Mouse (Mus musculus) embryonic stem cell, embryonic (primary cell): ENCODE measurements around the gene Zbtb20.

Source experiments
- CTCF ChIA-PET, 4 experiments: fragments of 300-600 bp in 2 of 4; fragments of 350-600 bp in 2 of 4; sonication (Branson Sonifier 250); formaldehyde crosslinking; loops; one replicate each; lab custom pipeline; 2022; ENCODE audit warnings: inconsistent platforms in 2 of 4; lab: Charles Lee
- POLR2A ChIA-PET, 4 experiments: fragments of 300-600 bp in 2 of 4; fragments of 350-600 bp in 2 of 4; sonication (Branson Sonifier 250); formaldehyde crosslinking; loops; one replicate each; lab custom pipeline; 2022; ENCODE audit warnings: antibody characterized with exemption in 4 of 4, inconsistent platforms in 1 of 4; lab: Charles Lee

Gene Zbtb20

GRCm38 (mm10) chr16:43574006-43574764, 698.5 kb downstream of the Zbtb20 start:
- ChIA-PET CTCF (interaction anchor here (0.6 to 2.0 kb wide), 8 partner anchors 34 to 872 kb away, joined by 3 to 19 read pairs (median 6); no protein-coding TSS in a partner anchor), POLR2A (interaction anchor here in 3 of 4 experiments (0.6 to 1.1 kb wide), 6 partner anchors 9 to 699 kb away, joined by 3 to 4 read pairs (median 3); partner anchors contain the start of gene Zbtb20 (in 1 of the 3))

GRCm38 (mm10) chr16:43575066-43575465, 699.4 kb downstream of the Zbtb20 start:
- ChIA-PET POLR2A (interaction anchor here in 2 of 4 experiments (0.7 to 1.1 kb wide), 4 partner anchors 10 to 700 kb away, joined by 3 to 4 read pairs (median 3); partner anchors contain the start of gene Zbtb20 (in 1 of the 2)), CTCF (interaction anchor here in 2 of 4 experiments (0.9 to 2.0 kb wide), 4 partner anchors 35 to 178 kb away, joined by 3 to 19 read pairs (median 6); no protein-coding TSS in a partner anchor)

DNA sequence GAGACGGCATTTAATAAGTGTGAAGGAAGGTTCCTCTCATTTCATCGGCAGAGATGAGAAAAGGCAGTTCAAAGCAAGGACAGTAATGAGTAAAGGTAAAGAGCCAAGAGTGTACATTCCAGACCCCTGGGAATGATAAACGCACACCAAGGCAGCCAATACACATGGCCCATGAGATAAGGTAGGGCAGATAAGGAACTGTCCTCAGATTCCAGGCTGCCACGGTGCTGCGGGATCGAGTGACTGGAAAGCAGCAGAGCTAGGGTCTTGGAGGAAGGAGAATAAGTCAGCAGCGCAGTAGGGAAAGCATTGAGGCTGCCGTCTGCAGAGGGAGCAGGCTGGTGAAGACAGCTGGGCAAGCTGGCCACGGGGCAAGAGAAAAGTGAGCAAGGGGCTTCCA, 699.8 kb downstream of the Zbtb20 start:
- POLR2A ChIA-PET, result interaction anchor here in 1 of 4 experiments (0.9 kb wide), 1 partner anchor 11 kb away, joined by 3 read pairs; no protein-coding TSS in a partner anchor
- CTCF ChIA-PET, result interaction anchor here in 2 of 4 experiments (0.9 to 2.0 kb wide), 3 partner anchors 35 to 178 kb away, joined by 3 to 19 read pairs (median 4); no protein-coding TSS in a partner anchor

DNA sequence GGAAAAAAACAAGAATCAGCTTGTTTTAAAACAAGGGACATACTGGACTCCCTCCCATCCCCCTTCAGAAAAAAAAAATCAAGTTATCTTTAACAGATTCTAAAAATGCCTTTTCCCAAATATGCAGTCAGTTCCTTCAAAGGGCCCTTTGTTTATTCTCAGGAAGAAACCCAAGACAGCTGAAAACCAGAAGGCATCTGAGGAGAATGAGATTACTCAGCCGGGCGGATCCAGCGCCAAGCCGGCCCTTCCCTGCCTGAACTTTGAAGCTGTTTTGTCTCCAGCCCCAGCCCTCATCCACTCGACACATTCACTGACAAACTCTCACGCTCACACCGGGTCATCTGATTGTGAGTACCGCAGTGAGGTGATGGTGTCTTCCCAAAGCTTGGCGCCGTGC, 701.7 kb downstream of the Zbtb20 start:
- CTCF ChIA-PET, result interaction anchor here in 2 of 4 experiments (0.8 to 0.9 kb wide), 3 partner anchors 15 to 1412 kb away, joined by 3 to 4 read pairs (median 3); partner anchors contain the start of gene Ccdc191 (in 1 of the 2)
- POLR2A ChIA-PET, result interaction anchor here in 2 of 4 experiments (0.5 to 1.4 kb wide), 5 partner anchors 19 to 1272 kb away, joined by 3 to 5 read pairs (median 3); no protein-coding TSS in a partner anchor

DNA sequence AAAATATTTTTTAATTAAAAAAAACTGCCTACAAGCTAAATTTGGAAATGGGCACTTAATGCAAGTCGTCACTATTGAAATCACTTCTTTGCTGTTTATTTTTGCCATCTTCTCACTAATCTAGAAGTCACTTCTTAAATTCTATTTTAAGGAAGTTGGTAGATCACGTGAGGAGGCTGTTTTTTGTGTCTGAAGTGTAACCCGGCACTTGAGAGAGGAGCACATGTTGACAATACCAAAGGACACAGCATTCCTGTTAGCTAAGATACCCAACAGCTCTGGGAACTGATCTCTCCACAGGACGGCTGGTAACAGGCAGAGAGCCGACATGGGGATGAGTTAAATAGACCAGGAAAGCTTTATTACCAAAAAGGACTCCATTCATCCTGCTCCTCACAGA, 702.7 kb downstream of the Zbtb20 start:
- POLR2A ChIA-PET, result interaction anchor here in 1 of 4 experiments (0.7 to 1.4 kb wide), 2 partner anchors 32 to 1273 kb away, joined by 3 read pairs; no protein-coding TSS in a partner anchor

GRCm38 (mm10) chr16:43579111-43579510, 703.4 kb downstream of the Zbtb20 start:
- ChIA-PET POLR2A (interaction anchor here in 1 of 4 experiments (1.0 kb wide), 1 partner anchor 10 kb away, joined by 3 read pairs; no protein-coding TSS in a partner anchor), CTCF (no interaction called here)

More for the DNA sequence above, 702.7 kb downstream of the Zbtb20 start:
- CTCF ChIA-PET, result no interaction called here

- ChIA-PET POLR2A (interaction anchor here in 1 of 4 experiments (1.0 kb wide), 1 partner anchor 9 kb away, joined by 3 read pairs; no protein-coding TSS in a partner anchor), CTCF (interaction anchor here in 1 of 4 experiments (0.5 kb wide), 1 partner anchor 110 kb away, joined by 3 read pairs; no protein-coding TSS in a partner anchor)
Observed at GRCm38 (mm10) chr16:43580321-43580822, 704.7 kb downstream of the Zbtb20 start.

DNA sequence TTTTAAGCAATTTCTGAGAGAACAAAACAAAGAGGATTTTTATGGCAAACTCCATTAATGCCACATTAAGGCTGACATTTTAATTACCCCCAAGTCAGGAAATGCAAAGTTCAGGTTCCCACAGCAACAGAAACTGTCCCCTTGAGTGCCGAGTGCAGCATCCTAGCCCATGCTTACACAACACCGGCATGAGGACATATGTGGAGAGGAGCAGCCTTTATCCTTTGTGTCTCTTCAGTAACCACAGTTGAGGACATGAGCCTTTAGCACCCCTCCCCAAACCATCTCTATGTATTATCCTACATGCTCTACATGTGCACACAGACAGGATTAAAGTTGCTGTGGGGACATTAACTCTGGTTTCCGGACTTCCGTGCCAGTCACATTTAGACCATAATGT, 705.9 kb downstream of the Zbtb20 start:
- POLR2A ChIA-PET, result interaction anchor here in 1 of 4 experiments (0.6 kb wide), 2 partner anchors 73 to 846 kb away, joined by 4 to 6 read pairs; no protein-coding TSS in a partner anchor
- CTCF ChIA-PET, result no interaction called here

GRCm38 (mm10) chr16:43586859-43587429, 711.3 kb downstream of the Zbtb20 start:
- ChIA-PET CTCF (interaction anchor here in 2 of 4 experiments (0.6 to 0.7 kb wide), 2 partner anchors 13 to 1131 kb away, joined by 4 to 5 read pairs; no protein-coding TSS in a partner anchor), POLR2A (interaction anchor here in 1 of 4 experiments (0.7 kb wide), 2 partner anchors 106 to 1862 kb away, joined by 3 to 4 read pairs; no protein-coding TSS in a partner anchor)

- ChIA-PET POLR2A (no interaction called here), CTCF (no interaction called here)
Observed at GRCm38 (mm10) chr16:43590704-43591493, 715.2 kb downstream of the Zbtb20 start.

DNA sequence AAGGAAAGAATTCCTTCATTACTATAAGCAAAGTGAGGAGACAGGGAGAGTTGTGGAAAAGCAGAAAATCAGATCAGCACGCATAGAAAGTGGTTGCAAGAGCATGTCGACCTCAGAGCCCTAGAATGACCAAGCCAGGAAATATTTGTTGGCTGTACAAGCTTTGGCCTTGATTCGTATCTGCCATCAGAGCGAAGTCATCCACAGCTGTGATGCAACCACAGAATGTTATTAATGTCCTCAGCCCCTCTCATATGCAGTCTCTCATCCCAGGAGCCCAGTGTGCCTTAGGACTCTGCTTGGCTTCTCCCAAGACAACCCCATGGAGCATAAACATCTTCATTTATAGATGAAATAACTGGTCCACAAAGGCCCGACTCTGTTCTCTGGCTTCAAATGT, 716.4 kb downstream of the Zbtb20 start:
- ChIA-PET POLR2A (no interaction called here), CTCF (interaction anchor here in 2 of 4 experiments (0.6 to 0.7 kb wide), 2 partner anchors 15 to 52 kb away, joined by 3 to 4 read pairs; no protein-coding TSS in a partner anchor)

DNA sequence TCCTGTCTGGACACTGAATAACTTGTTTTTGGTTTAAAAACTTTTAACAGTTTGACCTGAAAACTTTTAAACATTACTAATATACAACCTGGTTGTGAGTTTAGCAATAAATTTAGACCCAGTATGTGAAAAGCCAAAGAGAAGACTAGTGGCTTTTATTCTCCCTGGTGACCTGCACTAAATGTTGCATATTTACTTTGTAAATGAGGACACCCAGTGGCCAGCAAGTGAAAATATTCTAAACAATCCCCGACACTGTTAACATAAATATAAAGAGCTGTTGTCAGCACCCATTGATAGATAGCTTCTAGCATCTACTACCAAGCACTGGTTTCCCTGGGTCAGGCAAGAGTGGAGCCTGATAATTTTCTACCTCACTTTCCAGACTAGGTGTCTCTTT, 717.1 kb downstream of the Zbtb20 start:
- ChIA-PET POLR2A (no interaction called here), CTCF (interaction anchor here in 3 of 4 experiments (0.5 to 1.5 kb wide), 3 partner anchors 24 to 53 kb away, joined by 4 to 6 read pairs (median 5); no protein-coding TSS in a partner anchor)

DNA sequence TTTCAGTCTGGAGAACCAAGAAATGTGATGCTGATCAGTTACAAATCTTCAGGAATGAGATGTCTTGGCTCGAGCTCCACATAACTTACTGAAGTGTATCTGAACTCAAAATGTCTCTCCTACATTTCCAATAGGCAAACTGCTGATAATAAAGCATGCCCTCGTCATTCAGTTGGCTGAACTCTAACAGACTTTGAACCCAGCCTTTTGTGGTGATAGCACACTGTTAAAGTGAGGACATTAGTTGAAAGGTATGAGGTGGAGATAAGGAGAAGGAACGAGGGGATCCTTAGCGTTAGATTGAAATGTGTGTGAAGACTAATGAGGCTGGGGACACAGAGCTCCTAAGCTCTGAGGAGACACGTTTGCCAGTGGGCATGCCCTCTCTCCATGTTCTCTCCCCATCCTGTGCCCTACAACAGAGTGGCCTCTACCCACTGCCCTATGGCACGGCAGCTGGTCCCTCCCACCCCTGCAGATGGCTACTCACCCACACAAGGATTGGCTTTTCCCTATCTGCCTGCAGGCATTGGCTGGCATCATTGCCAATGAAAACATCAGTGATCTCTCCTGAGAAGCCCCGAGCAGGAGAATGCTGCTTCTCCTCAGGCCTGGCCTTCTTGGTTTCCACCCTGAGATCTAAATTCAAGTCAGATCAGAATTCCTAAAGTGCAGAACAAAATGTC, 721.8 kb downstream of the Zbtb20 start:
- CTCF ChIA-PET, result no interaction called here

GRCm38 (mm10) chr16:43599707-43600106, 724.0 kb downstream of the Zbtb20 start:
- POLR2A ChIA-PET, result interaction anchor here in 1 of 4 experiments (1.8 kb wide), 1 partner anchor 10 kb away, joined by 5 read pairs; no protein-coding TSS in a partner anchor
- CTCF ChIA-PET, result interaction anchor here in 1 of 4 experiments (0.6 kb wide), 1 partner anchor 13 kb away, joined by 4 read pairs; no protein-coding TSS in a partner anchor

More for the DNA sequence above, 721.8 kb downstream of the Zbtb20 start:
- POLR2A ChIA-PET, result interaction anchor here in 1 of 4 experiments (1.3 kb wide), 1 partner anchor 21 kb away, joined by 3 read pairs; no protein-coding TSS in a partner anchor

DNA sequence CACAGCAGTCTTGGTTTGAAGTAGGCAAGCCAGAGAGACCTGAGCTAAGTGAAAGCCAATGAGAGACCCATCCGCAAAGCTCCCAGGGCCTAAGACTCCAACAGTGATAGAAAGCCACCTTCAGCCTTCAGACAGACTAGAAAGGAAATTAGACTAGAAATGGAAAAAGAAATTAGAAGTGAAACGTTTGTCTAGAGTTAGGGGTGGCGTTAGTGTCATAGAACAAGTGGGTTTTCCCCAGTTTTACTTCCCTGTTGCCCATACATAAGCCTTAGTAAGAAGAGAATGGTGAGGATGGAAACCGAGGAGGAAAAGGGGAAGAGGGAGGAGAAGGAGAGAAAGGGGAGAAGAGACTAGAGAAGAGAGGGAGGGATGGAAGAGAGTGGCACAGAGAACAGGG, 726.9 kb downstream of the Zbtb20 start:
- ChIA-PET POLR2A (interaction anchor here in 1 of 4 experiments (1.3 kb wide), 1 partner anchor 15 kb away, joined by 4 read pairs; no protein-coding TSS in a partner anchor), CTCF (no interaction called here)

DNA sequence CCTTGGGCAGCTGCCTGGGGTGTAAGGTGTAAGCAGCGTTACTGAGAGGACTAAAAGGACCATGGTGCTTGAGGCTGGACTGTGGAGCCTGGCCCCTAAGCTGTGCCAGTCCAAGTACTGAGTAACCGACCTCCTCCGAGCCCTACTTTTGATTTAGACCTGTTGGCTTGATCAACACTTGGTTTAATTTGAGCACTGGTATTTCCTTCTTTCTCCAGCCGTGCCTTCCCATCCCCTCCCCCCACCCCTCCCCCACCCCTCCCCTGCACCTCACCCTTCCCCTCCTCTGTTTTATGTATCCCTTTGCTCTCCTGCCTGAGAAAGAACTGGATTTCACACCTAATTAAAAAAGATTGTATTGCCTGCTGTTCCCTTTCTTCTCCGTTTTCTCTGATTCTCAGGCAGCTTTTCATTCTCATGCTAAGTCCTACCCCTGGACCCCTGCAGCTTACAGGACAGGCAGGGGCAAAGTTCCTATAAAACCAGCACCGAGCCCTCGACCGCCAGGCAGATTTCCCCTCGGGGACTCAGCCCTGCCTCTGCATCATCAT, 728.0 kb downstream of the Zbtb20 start:
- ChIA-PET CTCF (interaction anchor here in 1 of 4 experiments (0.6 to 1.1 kb wide), 2 partner anchors 63 to 1285 kb away, joined by 3 read pairs; no protein-coding TSS in a partner anchor), POLR2A (interaction anchor here in 1 of 4 experiments (0.6 to 1.3 kb wide), 2 partner anchors 14 to 728 kb away, joined by 3 to 4 read pairs; partner anchors contain the start of gene Zbtb20)
